Comparison of ENCODE assay signal across 23 mouse cellular contexts in genomic region chr5:144447975-144448374, GRCm38 (mm10).
"Had no signal": no experiment of that assay in that cellular context is flagged by ENCODE, and none has a peak within 500 bp of the region (broad histone marks: within the 10 kb centered on the region; RNA-seq: fewer than 3 reads in every experiment).

No protein-coding gene starts in this region.

- H3K36me3 ChIP-seq: heart, embryonic 10.5 days; heart, embryonic 12.5 days; hindbrain, embryonic 10.5 days; hindbrain, embryonic 12.5 days; limb, embryonic 13.5 days; limb, embryonic 15.5 days; liver, embryonic 12.5 days had no signal

- DNase-seq: forebrain, postnatal 0 days; gastrocnemius, postnatal 14 days; gastrocnemius, postnatal 36 days; heart, adult 18-20 months; heart, postnatal 10 days; heart, postnatal 4 days; kidney, adult 18-20 months; kidney, adult 8-10 months; kidney, postnatal 10 days; kidney, postnatal 25 days; kidney, postnatal 4 days; layer of hippocampus, adult 9-11 months; layer of hippocampus, postnatal 36 days; left cerebral cortex, postnatal 4 days had no signal

- H3K9me3 ChIP-seq: heart, embryonic 10.5 days; hindbrain, embryonic 10.5 days; hindbrain, embryonic 12.5 days; limb, embryonic 13.5 days; limb, embryonic 15.5 days had no signal

- H3K4me1 ChIP-seq: heart, embryonic 10.5 days; heart, embryonic 12.5 days; hindbrain, embryonic 10.5 days; hindbrain, embryonic 12.5 days; limb, embryonic 13.5 days; limb, embryonic 15.5 days; liver, embryonic 12.5 days had no signal

- H3K27me3 ChIP-seq: heart, embryonic 12.5 days; hindbrain, embryonic 12.5 days; limb, embryonic 13.5 days; limb, embryonic 15.5 days; liver, embryonic 12.5 days had no signal

- H3K4me2 ChIP-seq: heart, embryonic 12.5 days; hindbrain, embryonic 12.5 days; hindbrain, embryonic 14.5 days; limb, embryonic 13.5 days; limb, embryonic 15.5 days; liver, embryonic 12.5 days had no signal

- H3K9ac ChIP-seq: forebrain, postnatal 0 days; heart, embryonic 12.5 days; hindbrain, embryonic 12.5 days; hindbrain, embryonic 14.5 days; limb, embryonic 13.5 days; limb, embryonic 15.5 days; liver, embryonic 12.5 days had no signal

- ATAC-seq: forebrain, postnatal 0 days; hindbrain, embryonic 16.5 days; liver, embryonic 12.5 days had no signal

- H3K27ac ChIP-seq: heart, embryonic 10.5 days; hindbrain, embryonic 10.5 days; hindbrain, embryonic 12.5 days; hindbrain, embryonic 14.5 days; limb, embryonic 13.5 days; limb, embryonic 15.5 days; liver, embryonic 12.5 days had no signal

- H3K4me3 ChIP-seq: heart, embryonic 10.5 days; heart, embryonic 12.5 days; hindbrain, embryonic 10.5 days; hindbrain, embryonic 12.5 days; limb, embryonic 13.5 days; limb, embryonic 15.5 days; liver, embryonic 12.5 days had no signal
